Mouse (Mus musculus): ENCODE results near the gene Clic4. TPM values are rescaled to one million over a fixed set of nuclear protein-coding genes. Genes with fewer than 3 reads are reported as not detected.

Gene Clic4
- total and polyA plus RNA-seq, 3 experiments = 148 to 249 (median 248) TPM

DNA sequence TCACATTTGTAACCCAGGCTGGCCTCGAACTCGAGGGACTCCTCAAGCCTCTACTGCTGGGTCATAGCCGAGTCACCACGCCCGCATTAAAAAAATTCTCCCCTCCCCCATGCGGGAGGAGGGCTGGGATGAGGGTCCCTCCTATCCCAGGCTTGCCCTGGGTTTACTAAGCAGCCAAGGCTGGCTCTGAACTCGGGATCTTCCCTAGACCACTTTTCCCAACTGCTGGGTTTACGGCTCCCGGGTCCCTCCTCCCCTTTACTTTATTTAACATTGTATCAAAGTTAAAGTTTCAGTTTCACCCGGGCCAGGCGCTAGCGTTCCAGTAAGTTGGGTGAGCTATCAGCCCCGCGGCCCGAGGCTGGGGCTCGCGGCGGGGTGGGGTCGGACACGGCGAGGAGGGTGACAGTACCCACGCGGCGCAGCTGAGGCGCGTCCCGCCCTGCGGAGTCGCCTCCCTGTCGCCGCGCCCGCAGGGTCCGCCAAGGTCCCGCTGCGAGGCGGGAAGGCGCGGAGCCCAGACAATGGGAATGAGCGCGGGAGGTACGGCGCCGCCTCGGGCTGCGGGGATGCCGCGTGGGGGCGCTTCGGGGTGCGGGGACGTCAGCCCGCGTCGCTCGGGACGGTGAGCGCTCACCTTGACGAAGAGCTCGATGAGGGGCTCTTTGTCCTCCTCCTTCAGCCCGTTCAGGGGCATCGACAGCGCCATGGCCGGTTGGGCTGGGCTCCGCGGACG, 565 bp downstream of the Clic4 start:
- WGBS = under 1% methylated on average over 67 of the region's 67 CpGs

DNA sequence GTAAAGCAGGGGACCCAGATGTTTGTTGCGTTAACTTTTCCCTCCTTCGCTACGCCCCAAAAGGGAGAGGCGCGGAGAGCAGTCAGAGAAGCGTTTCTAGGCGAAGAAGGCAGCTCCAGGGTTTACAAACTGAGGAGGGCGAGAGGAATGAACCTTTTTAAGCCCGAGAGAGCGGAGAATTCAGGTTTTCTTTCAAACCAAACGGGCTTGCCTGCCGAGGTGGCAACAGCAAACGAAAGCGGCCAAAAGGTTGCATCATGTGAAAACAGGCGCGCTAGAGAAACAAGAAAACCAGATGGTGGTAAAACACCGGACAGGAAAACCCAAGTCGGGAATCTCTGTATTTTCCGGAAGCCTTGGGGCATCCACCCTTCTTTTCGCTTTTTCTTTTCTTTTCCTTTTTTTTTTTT, 1.2 kb downstream of the Clic4 start:
- Histone ChIP-seq H3K4me3 (peak overlapping the region; percentile 94), H3K27ac (peak overlapping the region; percentile 96), H3K4me1 (ENCODE audit: control insufficient read depth, insufficient read depth, low read length) (peaks cover 21% of the 10 kb centered on the region), H3K79me2 (replicated peaks; ENCODE audit: control insufficient read depth, insufficient read depth, low read length) (0 out of 2 replicates have a peak, but pooled peaks cover 3% of the 10 kb centered on the region), H3K9ac (ENCODE audit: low read depth, low read length) (peak overlapping the region; percentile 94), H3K36me3 (ENCODE audit: control insufficient read depth, insufficient read depth, low read length) (peaks cover 24% of the 10 kb centered on the region), H3K27me3 (ENCODE audit: control insufficient read depth, insufficient read depth, low read length) (no peaks in the 10 kb centered on the region)
- DNase-seq = peak; percentile 64 to 66
- TF ChIP-seq POLR2A (IDR thresholded peaks at IDR 0.05; ENCODE audit: insufficient read depth, low read depth, low read length) (peak; percentile 47; the same call in 1 of the 2 replicates), EP300 (IDR thresholded peaks at IDR 0.05; ENCODE audit: insufficient read depth, low read depth, low read length) (peak; percentile 35; the same call in 1 of the 2 replicates), CTCF (IDR thresholded peaks at IDR 0.05) (no peak)
- intact Hi-C loops (cut with DNase I) = loop anchor here (1.0 to 2.0 kb wide), 3 partner anchors 16 to 51 kb away; no protein-coding TSS in a partner anchor
- under 1% methylated on average over 20 of the region's 20 CpGs for WGBS

More for the DNA sequence above, 565 bp downstream of the Clic4 start:
- Histone ChIP-seq H3K27me3 (ENCODE audit: control insufficient read depth, insufficient read depth, low read length) (no peaks in the 10 kb centered on the region), H3K4me1 (ENCODE audit: control insufficient read depth, insufficient read depth, low read length) (peaks cover 21% of the 10 kb centered on the region), H3K36me3 (ENCODE audit: control insufficient read depth, insufficient read depth, low read length) (peaks cover 22% of the 10 kb centered on the region), H3K79me2 (replicated peaks; ENCODE audit: control insufficient read depth, insufficient read depth, low read length) (0 out of 2 replicates have a peak, but pooled peaks cover 3% of the 10 kb centered on the region), H3K4me3 (peak overlapping the region; percentile 94), H3K9ac (ENCODE audit: low read depth, low read length) (peak overlapping the region; percentile 94), H3K27ac (peak overlapping the region; percentile 96)
- DNase-seq = peak; percentile 80 to 81
- TF ChIP-seq POLR2A (IDR thresholded peaks at IDR 0.05; ENCODE audit: insufficient read depth, low read depth, low read length) = no peak
- peak; percentile 23; the same call in 1 of the 2 replicates for TF ChIP-seq CTCF (IDR thresholded peaks at IDR 0.05)
- 0 out of 2 replicates have a peak, but pooled peaks have one; percentile 16 for TF ChIP-seq EP300 (IDR thresholded peaks at IDR 0.05; ENCODE audit: insufficient read depth, low read depth, low read length)
- intact Hi-C loops (cut with DNase I) = loop anchor here (1.0 to 2.0 kb wide), 4 partner anchors 17 to 51 kb away; no protein-coding TSS in a partner anchor

DNA sequence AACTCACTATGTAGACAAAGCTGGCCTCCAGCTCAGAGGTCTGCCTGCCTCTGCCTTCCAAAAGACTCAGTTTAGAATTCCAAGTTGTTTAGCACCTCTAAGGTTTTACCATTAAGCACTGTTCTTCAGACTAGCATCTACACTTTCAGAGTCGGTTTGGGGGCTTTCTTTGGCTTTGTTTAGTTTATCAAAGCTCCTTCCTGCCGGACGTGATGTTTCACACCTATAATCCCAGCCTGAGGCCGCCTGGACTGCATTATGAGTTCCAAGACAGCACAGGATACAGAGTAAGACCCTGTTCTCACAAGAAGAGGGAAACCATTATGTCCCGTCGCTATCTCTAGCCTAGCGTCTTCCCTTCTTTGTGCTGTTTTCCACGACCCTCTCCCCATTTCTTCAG, 2.1 kb downstream of the Clic4 start:
- DNase-seq = no peak
- 16% methylated on average over 8 of the region's 8 CpGs for WGBS
- H3K27me3 ChIP-seq (ENCODE audit: control insufficient read depth, insufficient read depth, low read length) = no peaks in the 10 kb centered on the region
- H3K36me3 ChIP-seq (ENCODE audit: control insufficient read depth, insufficient read depth, low read length) = peaks cover 30% of the 10 kb centered on the region
- peak overlapping the region; percentile 96 for H3K27ac ChIP-seq
- peaks cover 5% of the 10 kb centered on the region; the same call in 1 of the 2 replicates for H3K79me2 ChIP-seq (replicated peaks; ENCODE audit: control insufficient read depth, insufficient read depth, low read length)
- H3K4me3 ChIP-seq = peak overlapping the region; percentile 94
- TF ChIP-seq EP300 (IDR thresholded peaks at IDR 0.05; ENCODE audit: insufficient read depth, low read depth, low read length) (no peak), CTCF (IDR thresholded peaks at IDR 0.05) (no peak), POLR2A (IDR thresholded peaks at IDR 0.05; ENCODE audit: insufficient read depth, low read depth, low read length) (0 out of 2 replicates have a peak, but pooled peaks have one; percentile 19)
- peak overlapping the region; percentile 46 for H3K9ac ChIP-seq (ENCODE audit: low read depth, low read length)
- peaks cover 26% of the 10 kb centered on the region for H3K4me1 ChIP-seq (ENCODE audit: control insufficient read depth, insufficient read depth, low read length)
- intact Hi-C loops (cut with DNase I) = loop anchor here (2.0 kb wide), 2 partner anchors 48 to 50 kb away; no protein-coding TSS in a partner anchor

DNA sequence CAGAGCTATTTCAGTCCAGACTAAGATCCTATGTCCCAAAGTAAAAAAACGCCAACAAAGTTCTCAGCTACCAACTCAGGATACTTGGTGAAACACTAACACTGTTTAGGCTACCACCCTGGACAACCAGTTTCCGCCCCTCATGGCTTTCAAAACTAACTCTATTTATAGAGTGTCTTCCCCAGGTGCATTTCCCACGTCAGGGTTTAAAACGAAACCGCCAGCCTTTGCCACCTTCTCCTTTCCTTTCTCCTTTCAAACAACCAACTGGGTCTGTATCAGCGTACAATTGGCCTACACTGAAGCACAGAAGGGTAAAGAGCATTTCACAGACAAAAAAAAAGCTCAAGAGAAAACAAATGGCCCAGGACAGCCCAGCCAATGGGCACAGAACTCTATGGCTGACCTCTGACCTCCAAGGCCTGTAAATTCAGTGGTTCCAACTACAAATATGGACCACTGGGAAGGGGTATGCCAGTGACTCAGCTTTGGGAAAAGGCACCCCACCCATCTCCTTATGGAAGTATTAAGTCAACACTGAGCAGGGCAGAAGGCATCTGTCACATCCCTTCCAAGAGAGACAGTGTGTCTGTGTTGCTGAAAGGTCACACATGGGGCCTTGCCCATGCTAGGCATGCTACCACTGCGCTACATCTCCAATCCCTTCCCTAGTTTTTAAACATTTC, 2.8 kb downstream of the Clic4 start:
- intact Hi-C loops (cut with DNase I) = loop anchor here (2.0 to 10.0 kb wide), 3 partner anchors 49 to 345 kb away; partner anchors contain the start of gene Rsrp1
- no peak for TF ChIP-seq EP300 (IDR thresholded peaks at IDR 0.05; ENCODE audit: insufficient read depth, low read depth, low read length)
- TF ChIP-seq POLR2A (IDR thresholded peaks at IDR 0.05; ENCODE audit: insufficient read depth, low read depth, low read length) = no peak
- TF ChIP-seq CTCF (IDR thresholded peaks at IDR 0.05) = no peak
- DNase-seq = peak in 1 of 2 experiments; percentile 41
- Histone ChIP-seq H3K27me3 (ENCODE audit: control insufficient read depth, insufficient read depth, low read length) (no peaks in the 10 kb centered on the region), H3K27ac (peak overlapping the region; percentile 96), H3K4me1 (ENCODE audit: control insufficient read depth, insufficient read depth, low read length) (peaks cover 26% of the 10 kb centered on the region), H3K4me3 (peak overlapping the region; percentile 94), H3K9ac (ENCODE audit: low read depth, low read length) (peak overlapping the region; percentile 0; the same call in 1 of the 2 replicates), H3K79me2 (replicated peaks; ENCODE audit: control insufficient read depth, insufficient read depth, low read length) (peaks cover 5% of the 10 kb centered on the region; the same call in 1 of the 2 replicates), H3K36me3 (ENCODE audit: control insufficient read depth, insufficient read depth, low read length) (peaks cover 35% of the 10 kb centered on the region)
- WGBS = 19% methylated on average over 7 of the region's 7 CpGs

- H3K4me3 ChIP-seq = peak overlapping the region; percentile 23
- TF ChIP-seq EP300 (IDR thresholded peaks at IDR 0.05; ENCODE audit: insufficient read depth, low read depth, low read length) (no peak), POLR2A (IDR thresholded peaks at IDR 0.05; ENCODE audit: insufficient read depth, low read depth, low read length) (no peak), CTCF (IDR thresholded peaks at IDR 0.05) (no peak)
- H3K4me1 ChIP-seq (ENCODE audit: control insufficient read depth, insufficient read depth, low read length) = peaks cover 23% of the 10 kb centered on the region
- H3K27me3 ChIP-seq (ENCODE audit: control insufficient read depth, insufficient read depth, low read length) = no peaks in the 10 kb centered on the region
- DNase-seq = no peak
- WGBS = 12% methylated on average over 8 of the region's 8 CpGs
- intact Hi-C loops (cut with DNase I) = loop anchor here (10.0 kb wide), 1 partner anchor 343 kb away; the partner anchor contains the start of gene Rsrp1
- H3K36me3 ChIP-seq (ENCODE audit: control insufficient read depth, insufficient read depth, low read length) = peaks cover 39% of the 10 kb centered on the region
- H3K79me2 ChIP-seq (replicated peaks; ENCODE audit: control insufficient read depth, insufficient read depth, low read length) = peaks cover 9% of the 10 kb centered on the region; the same call in 1 of the 2 replicates
- H3K9ac ChIP-seq (ENCODE audit: low read depth, low read length) = peak overlapping the region; percentile 63
- H3K27ac ChIP-seq = peak overlapping the region; percentile 71
These were observed 5.1 kb downstream of the Clic4 start for GRCm38 (mm10) chr4:135267521-135267920.
